Mouse (Mus musculus) megakaryocyte, embryonic 14.5 days (primary cell): Measurements from ENCODE around the gene Rnf39.

Experiments used
- FLI1 ChIP-seq: IDR thresholded peaks from 2 replicates; pipeline ENCODE4 v1.6.1; 2012; ENCODE audit warnings: low read length, inconsistent platforms, mixed read lengths
- GATA1 ChIP-seq: IDR thresholded peaks from 3 replicates; pipeline ENCODE4 v1.6.1; 2012; ENCODE audit warnings: mixed read lengths, low read length, inconsistent platforms, borderline replicate concordance

GRCm38 (mm10) chr17:36952631-36953030, 9.9 kb downstream of the Rnf39 start:
- TF ChIP-seq GATA1 (no peak), FLI1 (no peak)
